Mouse (Mus musculus): ENCODE results near the gene Wfdc10. TPM values are rescaled to one million over a fixed set of nuclear protein-coding genes. Genes with fewer than 3 reads are reported as not detected.

Gene Wfdc10
- polyA plus RNA-seq, 1 experiment from 2014 or later, result not detected

Other genes with a start within 250 kb of the Wfdc10 start
- 70.1 and 72.5 TPM in 2 replicates for gene Sdc4, start 212.2 kb upstream of the Wfdc10 start, polyA plus RNA-seq (2015; fragmentation: Nextera tagmentation; extraction: Ambion mirVana)
- 24.5 and 24.8 TPM in 2 replicates for gene Sys1, start 199.1 kb upstream of the Wfdc10 start, polyA plus RNA-seq (2015; fragmentation: Nextera tagmentation; extraction: Ambion mirVana)
- 4.6 and 5.6 TPM in 2 replicates for gene Gm20458, start 195.1 kb upstream of the Wfdc10 start, polyA plus RNA-seq (2015; fragmentation: Nextera tagmentation; extraction: Ambion mirVana)
- gene Trp53tg5, start 182.3 kb upstream of the Wfdc10 start, polyA plus RNA-seq (2015; fragmentation: Nextera tagmentation; extraction: Ambion mirVana), result not detected in 2 replicates
- gene Dbndd2, start 169.9 kb upstream of the Wfdc10 start, polyA plus RNA-seq (2015; fragmentation: Nextera tagmentation; extraction: Ambion mirVana), result 1.5 and 2.7 TPM in 2 replicates
- 20.8 and 24.0 TPM in 2 replicates for gene Pigt, start 158.5 kb upstream of the Wfdc10 start, polyA plus RNA-seq (2015; fragmentation: Nextera tagmentation; extraction: Ambion mirVana)
- 0.76 and 1.7 TPM in 2 replicates for gene Wfdc2, start 93.6 kb upstream of the Wfdc10 start, polyA plus RNA-seq (2015; fragmentation: Nextera tagmentation; extraction: Ambion mirVana)
- gene Spint3, start 82.6 kb upstream of the Wfdc10 start, polyA plus RNA-seq (2015; fragmentation: Nextera tagmentation; extraction: Ambion mirVana), result not detected in 2 replicates
- gene Wfdc6a, start 70.6 kb upstream of the Wfdc10 start, polyA plus RNA-seq (2015; fragmentation: Nextera tagmentation; extraction: Ambion mirVana), result 0.21 TPM in 1 of 2 replicates, not detected in the other
- not detected in 2 replicates for gene Eppin, start 62.5 kb upstream of the Wfdc10 start, polyA plus RNA-seq (2015; fragmentation: Nextera tagmentation; extraction: Ambion mirVana)
- not detected in 2 replicates for gene Wfdc6b, start 42.5 kb upstream of the Wfdc10 start, polyA plus RNA-seq (2015; fragmentation: Nextera tagmentation; extraction: Ambion mirVana)
- gene Wfdc8, start 42.4 kb upstream of the Wfdc10 start, polyA plus RNA-seq (2015; fragmentation: Nextera tagmentation; extraction: Ambion mirVana), result not detected in 2 replicates
- not detected in 2 replicates for gene Wfdc16, start 17.2 kb upstream of the Wfdc10 start, polyA plus RNA-seq (2015; fragmentation: Nextera tagmentation; extraction: Ambion mirVana)
- not detected in 2 replicates for gene Wfdc9, start 537 bp downstream of the Wfdc10 start, polyA plus RNA-seq (2015; fragmentation: Nextera tagmentation; extraction: Ambion mirVana)
- gene Wfdc11, start 18.0 kb downstream of the Wfdc10 start, polyA plus RNA-seq (2015; fragmentation: Nextera tagmentation; extraction: Ambion mirVana), result not detected in 2 replicates
- gene Wfdc13, start 29.1 kb downstream of the Wfdc10 start, polyA plus RNA-seq (2015; fragmentation: Nextera tagmentation; extraction: Ambion mirVana), result not detected in 2 replicates
- gene Spint4, start 42.5 kb downstream of the Wfdc10 start, polyA plus RNA-seq (2015; fragmentation: Nextera tagmentation; extraction: Ambion mirVana), result not detected in 2 replicates
- gene Spint5, start 59.3 kb downstream of the Wfdc10 start, polyA plus RNA-seq (2015; fragmentation: Nextera tagmentation; extraction: Ambion mirVana), result not detected in 2 replicates
- 1.5 and 1.7 TPM in 2 replicates for gene Wfdc3, start 89.9 kb downstream of the Wfdc10 start, polyA plus RNA-seq (2015; fragmentation: Nextera tagmentation; extraction: Ambion mirVana)
- gene Dnttip1, start 89.9 kb downstream of the Wfdc10 start, polyA plus RNA-seq (2015; fragmentation: Nextera tagmentation; extraction: Ambion mirVana), result 40.1 and 43.1 TPM in 2 replicates
- gene Ube2c, start 113.9 kb downstream of the Wfdc10 start, polyA plus RNA-seq (2015; fragmentation: Nextera tagmentation; extraction: Ambion mirVana), result 632 and 661 TPM in 2 replicates
- 29.4 and 67.5 TPM in 2 replicates for gene Tnnc2, start 123.9 kb downstream of the Wfdc10 start, polyA plus RNA-seq (2015; fragmentation: Nextera tagmentation; extraction: Ambion mirVana)
- gene Snx21, start 129.8 kb downstream of the Wfdc10 start, polyA plus RNA-seq (2015; fragmentation: Nextera tagmentation; extraction: Ambion mirVana), result 9.4 and 12.1 TPM in 2 replicates
- gene Acot8, start 148.8 kb downstream of the Wfdc10 start, polyA plus RNA-seq (2015; fragmentation: Nextera tagmentation; extraction: Ambion mirVana), result 19.8 and 20.6 TPM in 2 replicates
- gene Zswim3, start 149.1 kb downstream of the Wfdc10 start, polyA plus RNA-seq (2015; fragmentation: Nextera tagmentation; extraction: Ambion mirVana), result 4.3 TPM in 2 replicates
- gene Zswim1, start 166.6 kb downstream of the Wfdc10 start, polyA plus RNA-seq (2015; fragmentation: Nextera tagmentation; extraction: Ambion mirVana), result 3.4 and 4.1 TPM in 2 replicates
- gene Spata25, start 172.5 kb downstream of the Wfdc10 start, polyA plus RNA-seq (2015; fragmentation: Nextera tagmentation; extraction: Ambion mirVana), result not detected in 2 replicates
- gene Ctsa, start 176.8 kb downstream of the Wfdc10 start, polyA plus RNA-seq (2015; fragmentation: Nextera tagmentation; extraction: Ambion mirVana), result 90.7 and 92.5 TPM in 2 replicates
- 1.7 and 2.5 TPM in 2 replicates for gene Neurl2, start 177.4 kb downstream of the Wfdc10 start, polyA plus RNA-seq (2015; fragmentation: Nextera tagmentation; extraction: Ambion mirVana)
- gene Pltp, start 201.7 kb downstream of the Wfdc10 start, polyA plus RNA-seq (2015; fragmentation: Nextera tagmentation; extraction: Ambion mirVana), result 23.1 and 27.4 TPM in 2 replicates
- 36.8 and 38.2 TPM in 2 replicates for gene Pcif1, start 223.3 kb downstream of the Wfdc10 start, polyA plus RNA-seq (2015; fragmentation: Nextera tagmentation; extraction: Ambion mirVana)